Mouse (Mus musculus) embryo, embryonic 11.5 days (tissue): ENCODE measurements around the gene Zfp597.

Experiments used
- DNase-seq: peaks from one replicate; pipeline ENCODE4 v3.0.0-alpha.2; 2012; ENCODE audit warnings: low read depth, low spot score

Gene Zfp597

DNA sequence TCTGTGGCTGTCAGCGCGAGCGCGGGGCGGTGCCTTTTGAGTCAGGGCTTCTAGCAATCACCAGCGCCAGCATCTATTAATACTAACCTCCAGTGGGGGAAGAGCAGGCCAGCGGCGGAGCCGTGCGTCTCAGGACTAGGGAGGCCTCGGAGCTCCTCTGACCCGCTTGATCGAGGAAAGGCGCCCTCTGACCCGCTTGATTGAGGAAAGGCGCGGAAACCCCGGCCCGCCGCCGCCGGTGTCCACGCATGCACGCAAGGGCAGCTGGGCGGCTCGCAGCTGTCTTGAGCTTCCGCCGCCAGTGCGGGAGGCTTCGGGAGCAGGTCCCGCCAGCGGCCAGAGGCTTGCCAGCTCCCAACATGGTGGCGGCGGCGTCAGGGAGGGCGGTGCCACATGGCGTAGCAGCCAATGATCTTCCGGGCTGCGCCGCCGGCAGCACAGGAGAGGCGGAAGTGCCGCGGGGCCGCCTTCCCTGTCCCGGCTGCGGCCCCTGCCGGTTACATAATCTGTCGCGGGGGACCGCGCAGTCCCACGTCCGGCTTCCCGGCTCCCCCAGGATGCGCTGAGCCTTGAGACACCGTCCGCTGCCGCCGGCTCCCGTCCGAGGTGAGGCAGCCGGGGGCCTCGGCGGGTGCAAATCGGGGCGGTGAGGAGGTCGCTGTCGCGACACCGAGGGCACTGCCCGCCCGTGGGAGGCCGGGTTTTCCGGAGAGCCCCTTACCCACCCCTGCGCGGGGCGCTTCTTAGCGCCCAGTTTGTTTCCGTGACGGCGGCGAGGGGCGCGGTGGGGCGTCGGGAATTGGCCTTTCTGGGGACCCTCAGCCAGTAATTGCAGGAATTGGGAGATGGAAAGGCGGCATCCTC lies at the start of gene Zfp597, which contains the start of gene Gm20695:
Zfp597 (minus strand) TSS at position 361 of the 864 bp plus-strand sequence.
Gm20695 (plus strand) TSS at position 448 of the 864 bp plus-strand sequence.
- peak; percentile 86 for DNase-seq

- no peak for DNase-seq
Observed at GRCm38 (mm10) chr16:3934091-3934490, 49.7 kb upstream of the Zfp597 start.

DNA sequence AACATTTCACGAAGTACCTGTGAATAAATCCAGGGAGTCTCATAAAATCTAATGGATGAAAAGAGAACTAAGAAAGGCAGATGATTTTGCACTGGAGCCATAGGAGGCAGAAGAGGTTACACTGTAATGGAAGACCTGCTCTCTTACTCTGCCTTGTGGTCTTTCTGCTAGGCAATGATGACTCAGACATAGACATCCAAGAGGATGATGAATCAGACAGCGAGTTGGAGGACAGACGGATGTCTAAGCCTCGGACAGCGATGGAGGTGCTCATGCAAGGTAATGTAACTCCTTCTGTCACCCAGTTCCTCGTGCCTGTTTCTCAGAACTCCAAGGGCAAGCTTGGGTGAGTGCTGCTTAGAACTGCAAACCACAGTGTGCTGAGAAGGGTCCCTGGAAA lies 49.2 kb upstream of the Zfp597 start:
- DNase-seq = no peak

GRCm38 (mm10) chr16:3929151-3929550 lies 44.8 kb upstream of the Zfp597 start:
- DNase-seq = no peak

GRCm38 (mm10) chr16:3928582-3928981 lies 44.2 kb upstream of the Zfp597 start:
- DNase-seq = no peak

DNA sequence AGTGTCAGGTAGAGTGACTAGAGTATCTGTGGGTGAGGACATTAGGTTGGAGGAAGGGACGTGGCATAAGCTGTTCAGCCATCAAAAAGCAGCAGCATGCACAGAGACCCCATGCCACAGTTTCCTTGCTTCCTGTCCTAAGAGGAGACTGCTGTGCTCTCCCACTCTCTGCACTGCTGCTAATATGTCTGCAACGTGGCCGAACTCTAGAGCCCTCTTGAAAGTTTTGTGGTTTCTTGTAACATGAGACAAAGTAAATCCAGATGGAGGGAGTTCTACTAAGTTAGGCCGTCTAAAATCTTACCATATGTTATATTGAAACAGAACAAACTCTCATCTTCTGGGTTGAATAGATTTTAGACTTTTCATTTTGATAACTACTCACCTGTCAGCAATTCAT lies 39.6 kb upstream of the Zfp597 start:
- DNase-seq = no peak

GRCm38 (mm10) chr16:3923515-3923914 lies 39.2 kb upstream of the Zfp597 start:
- DNase-seq = no peak

GRCm38 (mm10) chr16:3920756-3921155 lies 36.4 kb upstream of the Zfp597 start:
- DNase-seq = no peak

- no peak for DNase-seq
Observed at GRCm38 (mm10) chr16:3909118-3909517, 24.8 kb upstream of the Zfp597 start.

- DNase-seq = peak; percentile 85
Observed at GRCm38 (mm10) chr16:3908537-3909111, 24.3 kb upstream of the Zfp597 start, which contains the start of the genes 1700037C18Rik and Cluap1. 1700037C18Rik (minus strand) TSS chr16:3908689. Cluap1 (plus strand) TSS chr16:3908801.

DNA sequence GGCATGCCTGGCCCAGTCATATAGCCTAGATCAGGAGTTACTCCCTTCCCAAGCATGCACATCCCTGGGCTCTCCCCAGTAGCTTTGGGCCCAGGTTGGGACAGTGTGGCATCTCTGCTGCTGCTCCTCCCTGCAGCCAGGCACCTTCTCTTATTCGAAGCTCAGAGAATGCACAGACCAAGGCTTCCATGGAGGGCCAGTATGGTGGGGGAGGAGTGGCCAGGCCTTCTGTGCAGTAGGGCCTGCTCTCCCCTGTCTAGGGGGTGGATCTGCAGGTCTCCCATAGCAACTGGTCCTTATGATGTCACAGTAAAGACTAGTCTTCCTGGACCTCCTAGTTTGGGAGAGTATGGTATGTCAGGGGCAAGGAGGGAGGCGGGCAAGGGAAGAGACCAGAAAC lies 23.1 kb upstream of the Zfp597 start:
- DNase-seq = no peak

DNA sequence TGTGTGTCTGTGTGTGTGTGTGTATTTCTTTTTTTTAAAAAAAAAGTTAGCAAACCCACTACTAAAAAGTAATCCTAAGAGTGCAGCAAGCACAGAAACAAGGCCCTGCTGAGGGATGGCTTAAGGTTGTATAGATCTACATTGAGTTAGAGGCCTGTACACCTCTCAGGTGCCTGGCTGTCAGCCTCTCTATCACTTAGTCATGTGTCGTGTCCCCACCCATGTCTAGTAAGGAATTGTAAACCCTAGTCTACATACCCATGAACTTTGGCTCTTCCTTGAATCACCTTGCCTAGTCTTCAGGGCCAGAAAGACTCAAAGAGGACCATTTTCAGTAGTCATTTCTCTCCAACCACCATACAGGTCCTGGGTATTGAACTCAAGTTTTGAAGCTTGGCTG lies 12.2 kb upstream of the Zfp597 start:
- DNase-seq = no peak

GRCm38 (mm10) chr16:3896046-3896445 lies 11.7 kb upstream of the Zfp597 start:
- no peak for DNase-seq

GRCm38 (mm10) chr16:3895173-3895792 lies 10.9 kb upstream of the Zfp597 start:
- DNase-seq = no peak

DNA sequence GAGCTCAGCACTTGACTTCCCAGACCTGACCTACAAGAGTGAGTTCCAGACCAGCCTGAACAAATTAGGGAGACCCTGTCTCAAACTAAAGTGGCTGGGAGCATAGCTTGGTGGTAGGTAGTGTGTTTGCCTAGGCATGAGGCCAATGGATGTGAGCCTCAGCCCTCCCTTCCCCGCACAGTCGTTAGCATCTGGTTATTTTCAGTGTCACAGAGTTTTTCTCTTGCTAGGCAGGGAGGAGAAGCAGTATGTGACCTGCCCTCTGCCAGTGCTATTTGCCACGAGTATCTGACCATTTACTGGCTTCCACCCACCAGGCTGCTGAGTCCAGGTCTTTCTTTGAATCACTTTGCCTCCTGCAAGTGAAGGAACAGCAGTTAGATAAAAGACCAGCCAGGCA lies 9.4 kb upstream of the Zfp597 start:
- no peak for DNase-seq

GRCm38 (mm10) chr16:3891621-3892295 lies 7.4 kb upstream of the Zfp597 start:
- DNase-seq = no peak

GRCm38 (mm10) chr16:3885065-3885670 lies 807 bp upstream of the Zfp597 start:
- no peak for DNase-seq

- no peak for DNase-seq
Observed at GRCm38 (mm10) chr16:3876346-3876745, 8.0 kb downstream of the Zfp597 start.

DNA sequence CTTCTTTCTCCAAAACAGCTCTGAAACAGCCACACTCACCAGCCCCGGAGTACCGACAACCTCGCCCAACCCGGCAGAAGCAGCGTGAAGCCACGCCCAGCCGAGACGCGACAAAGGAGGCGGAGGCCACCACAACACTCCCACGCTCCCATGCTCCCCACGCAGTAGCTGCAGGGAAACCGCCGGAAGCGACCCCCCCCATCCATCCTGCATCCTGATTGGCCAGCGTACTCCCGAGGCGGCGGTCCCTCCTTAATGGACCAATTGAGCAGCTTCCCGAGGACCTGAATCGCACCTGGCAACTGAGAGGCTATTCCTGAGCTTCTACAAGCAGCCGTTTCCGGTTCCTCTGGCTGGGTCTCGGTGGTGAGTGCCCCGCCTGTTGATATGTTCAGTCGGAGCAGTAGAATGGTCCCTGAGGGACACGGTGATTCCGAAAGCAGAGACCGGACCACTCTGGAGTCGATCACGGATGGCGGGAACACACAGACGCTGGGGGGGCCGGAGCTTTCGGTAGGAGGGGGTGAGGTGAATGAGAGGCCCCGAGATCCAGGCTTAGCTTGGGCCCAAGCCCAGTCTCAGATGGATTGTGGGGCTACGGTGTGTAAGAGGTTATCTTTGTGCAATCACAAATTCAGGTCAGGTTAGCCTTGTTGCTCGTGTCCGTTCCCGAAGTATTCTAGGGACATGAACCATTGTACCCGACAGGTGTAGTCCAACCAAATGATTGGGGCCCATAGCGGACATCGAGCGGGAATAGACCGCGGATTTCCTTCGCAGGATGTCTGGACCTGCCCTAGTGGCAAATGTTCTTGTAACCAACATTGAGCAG lies 11.9 kb downstream of the Zfp597 start, which contains the start of gene Naa60:
Naa60 (plus strand) TSS at position 160 of the 832 bp plus-strand sequence.
- DNase-seq = peak; percentile 85

- DNase-seq = no peak
Observed at GRCm38 (mm10) chr16:3871815-3872214, 12.5 kb downstream of the Zfp597 start.
